Mouse (Mus musculus) embryonic facial prominence, embryonic 15.5 days (tissue): ENCODE measurements around the gene Cenps. TPM values are rescaled to one million over a fixed set of nuclear protein-coding genes. Genes with fewer than 3 reads are reported as not detected.
"Not testable (repeated sequence)": the region's sequence is repeated elsewhere in the genome, so short reads cannot be mapped to it uniquely, and the experiment has no call there.

ENCODE experiments used
- ATAC-seq: fragments of 200-750 bp; cut with Nextera tagmentation; 2 replicates; pipeline ENCODE4 v1.8.0; 2017; ENCODE audit warnings: low read depth, moderate TSS enrichment; ENCODE audit not compliant: insufficient number of reproducible peaks, low FRiP score, low TSS enrichment
- H3K27ac ChIP-seq: fragments of 300-500 bp; sonication (generic); replicated peaks from 2 replicates; pipeline ENCODE4 v1.5.1; 2015; ENCODE audit warnings: mild to moderate bottlenecking, inconsistent platforms
- H3K27me3 ChIP-seq: fragments of 300-500 bp; sonication (generic); 2 replicates; pipeline ENCODE4 v1.6.1; 2015; ENCODE audit warnings: inconsistent platforms
- H3K36me3 ChIP-seq: fragments of 300-500 bp; sonication (generic); 2 replicates; pipeline ENCODE4 v1.6.1; 2015; ENCODE audit warnings: mild to moderate bottlenecking, inconsistent platforms
- H3K4me1 ChIP-seq: fragments of 300-500 bp; sonication (generic); 2 replicates; pipeline ENCODE4 v1.6.1; 2015; ENCODE audit warnings: inconsistent platforms
- H3K4me2 ChIP-seq: fragments of 300-500 bp; sonication (generic); replicated peaks from 2 replicates; pipeline ENCODE4 v1.6.1; 2015; ENCODE audit warnings: mild to moderate bottlenecking, inconsistent platforms
- H3K4me3 ChIP-seq: fragments of 300-500 bp; sonication (generic); replicated peaks from 2 replicates; pipeline ENCODE4 v1.5.1; 2015; ENCODE audit warnings: mild to moderate bottlenecking, inconsistent platforms
- H3K9ac ChIP-seq: fragments of 300-500 bp; sonication (generic); 2 replicates; pipeline ENCODE4 v1.6.1; 2015; ENCODE audit warnings: inconsistent platforms
- H3K9me3 ChIP-seq: fragments of 300-500 bp; sonication (generic); replicated peaks from 2 replicates; pipeline ENCODE4 v1.6.1; 2016; ENCODE audit warnings: inconsistent platforms
- WGBS: fragments of 180-500 bp; shearing (Covaris S2); methylation state at CpG from one replicate; pipeline ENCODE4 v1.1.7; 2015; 5-methylcytosine and 5-hydroxymethylcytosine counted together
- polyA plus RNA-seq: library from polyadenylated mRNA; unstranded; fragments of >200 nt; fragmentation: Nextera tagmentation; extraction: Ambion mirVana; gene quantifications from 2 replicates; pipeline ENCODE4 v1.2.1, GENCODE M21; 2015

Cenps gene
- polyA plus RNA-seq, 1 experiment from 2014 or later, result 28.5 TPM

GRCm38 (mm10) chr4:149170394-149170931 is 33.0 kb upstream of the Cenps start:
- no peaks in the 10 kb centered on the region for H3K27me3 ChIP-seq
- no peak overlapping the region for H3K9ac ChIP-seq
- WGBS, result 53% methylated on average over 7 of the region's 7 CpGs
- no peaks in the 10 kb centered on the region for H3K36me3 ChIP-seq
- ATAC-seq, result no peak
- no peaks in the 10 kb centered on the region for H3K9me3 ChIP-seq
- H3K4me3 ChIP-seq, result no peak overlapping the region
- no peak overlapping the region for H3K4me2 ChIP-seq
- H3K4me1 ChIP-seq, result peaks cover 22% of the 10 kb centered on the region
- H3K27ac ChIP-seq, result peak overlapping the region; percentile 65; the same call in 1 of the 2 replicates

- 80% methylated on average over 7 of the region's 8 CpGs for WGBS
Measured at GRCm38 (mm10) chr4:149169926-149170325, 32.5 kb upstream of the Cenps start.

GRCm38 (mm10) chr4:149168016-149168415 is 30.6 kb upstream of the Cenps start:
- 54% methylated on average over 2 of the region's 2 CpGs for WGBS
- H3K4me2 ChIP-seq, result no peak overlapping the region

More at GRCm38 (mm10) chr4:149169926-149170325, 32.5 kb upstream of the Cenps start:
- H3K27ac ChIP-seq, result peak overlapping the region; percentile 65; the same call in 1 of the 2 replicates
- H3K4me1 ChIP-seq, result peaks cover 27% of the 10 kb centered on the region
- H3K9me3 ChIP-seq, H3K4me2 ChIP-seq, ATAC-seq, H3K27me3 ChIP-seq, H3K4me3 ChIP-seq, H3K36me3 ChIP-seq, H3K9ac ChIP-seq: not testable (repeated sequence)

GRCm38 (mm10) chr4:149166957-149167611 is 29.7 kb upstream of the Cenps start:
- ATAC-seq, result peak; percentile 25; the same call in 1 of the 2 replicates
- Histone ChIP-seq H3K9ac (peak overlapping the region; percentile 48; the same call in 1 of the 2 replicates), H3K4me3 (peak overlapping the region; percentile 70), H3K27me3 (no peaks in the 10 kb centered on the region), H3K36me3 (peaks cover 20% of the 10 kb centered on the region; the same call in 1 of the 2 replicates), H3K4me2 (peak overlapping the region; percentile 62), H3K9me3 (no peaks in the 10 kb centered on the region), H3K4me1 (peaks cover 14% of the 10 kb centered on the region), H3K27ac (peak overlapping the region; percentile 88)
- WGBS, result 1% methylated on average over 27 of the region's 27 CpGs

More at GRCm38 (mm10) chr4:149168016-149168415, 30.6 kb upstream of the Cenps start:
- Histone ChIP-seq H3K9ac (no peak overlapping the region), H3K4me3 (no peak overlapping the region), H3K27me3 (no peaks in the 10 kb centered on the region), H3K9me3 (no peaks in the 10 kb centered on the region), H3K36me3 (peaks cover 12% of the 10 kb centered on the region; the same call in 1 of the 2 replicates), H3K27ac (no peak overlapping the region), H3K4me1 (peaks cover 24% of the 10 kb centered on the region)
- ATAC-seq, result no peak

- Histone ChIP-seq H3K27ac (peak within 1 kb of the TSS; percentile 88), H3K9me3 (no peaks in the 10 kb centered on the region), H3K36me3 (peaks cover 26% of the 10 kb centered on the region; the same call in 1 of the 2 replicates), H3K4me2 (peak within 1 kb of the TSS; percentile 62), H3K9ac (peak within 1 kb of the TSS; percentile 67), H3K4me3 (peak within 1 kb of the TSS; percentile 70), H3K4me1 (peaks cover 11% of the 10 kb centered on the region), H3K27me3 (no peaks in the 10 kb centered on the region)
- ATAC-seq, result peak; percentile 99
- WGBS, result under 1% methylated on average over 57 of the region's 59 CpGs
Measured at GRCm38 (mm10) chr4:149166215-149166946, 29.0 kb upstream of the Cenps start, which contains the start of gene Pgd. Pgd (minus strand) TSS chr4:149166771.

GRCm38 (mm10) chr4:149164150-149164549 is 26.7 kb upstream of the Cenps start:
- Histone ChIP-seq H3K4me1 (peaks cover 11% of the 10 kb centered on the region), H3K4me2 (no peak overlapping the region), H3K36me3 (peaks cover 48% of the 10 kb centered on the region), H3K27ac (no peak overlapping the region), H3K9ac (no peak overlapping the region), H3K9me3 (no peaks in the 10 kb centered on the region), H3K4me3 (no peak overlapping the region), H3K27me3 (no peaks in the 10 kb centered on the region)
- ATAC-seq, result no peak
- WGBS, result 48% methylated on average over 5 of the region's 5 CpGs

GRCm38 (mm10) chr4:149163196-149163595 is 25.8 kb upstream of the Cenps start:
- WGBS, result 31% methylated on average over 1 of the region's 1 CpGs

GRCm38 (mm10) chr4:149161166-149161565 is 23.7 kb upstream of the Cenps start:
- H3K9me3 ChIP-seq, result no peaks in the 10 kb centered on the region
- peaks cover 78% of the 10 kb centered on the region for H3K36me3 ChIP-seq
- no peak overlapping the region for H3K27ac ChIP-seq
- WGBS, result 88% methylated on average over 6 of the region's 6 CpGs
- ATAC-seq, result no peak
- no peak overlapping the region for H3K4me3 ChIP-seq
- H3K9ac ChIP-seq, result no peak overlapping the region
- peaks cover 11% of the 10 kb centered on the region for H3K4me1 ChIP-seq
- no peak overlapping the region for H3K4me2 ChIP-seq
- H3K27me3 ChIP-seq, result no peaks in the 10 kb centered on the region

More at GRCm38 (mm10) chr4:149163196-149163595, 25.8 kb upstream of the Cenps start:
- no peak overlapping the region for H3K4me2 ChIP-seq
- H3K36me3 ChIP-seq, result peaks cover 58% of the 10 kb centered on the region
- no peak overlapping the region for H3K4me3 ChIP-seq
- H3K27ac ChIP-seq, result no peak overlapping the region
- no peaks in the 10 kb centered on the region for H3K27me3 ChIP-seq
- H3K9me3 ChIP-seq, result no peaks in the 10 kb centered on the region
- peaks cover 11% of the 10 kb centered on the region for H3K4me1 ChIP-seq
- ATAC-seq, result no peak
- H3K9ac ChIP-seq, result no peak overlapping the region

- no peak overlapping the region for H3K4me3 ChIP-seq
- no peak overlapping the region for H3K9ac ChIP-seq
- no peaks in the 10 kb centered on the region for H3K27me3 ChIP-seq
- ATAC-seq, result no peak
- H3K4me2 ChIP-seq, result no peak overlapping the region
- H3K4me1 ChIP-seq, result peaks cover 2% of the 10 kb centered on the region
- H3K9me3 ChIP-seq, result no peaks in the 10 kb centered on the region
- H3K36me3 ChIP-seq, result peaks cover 89% of the 10 kb centered on the region
- 88% methylated on average over 13 of the region's 13 CpGs for WGBS
- H3K27ac ChIP-seq, result no peak overlapping the region
Measured at GRCm38 (mm10) chr4:149159891-149160290, 22.5 kb upstream of the Cenps start.

- Histone ChIP-seq H3K4me1 (no peaks in the 10 kb centered on the region), H3K27ac (no peak overlapping the region), H3K27me3 (no peaks in the 10 kb centered on the region), H3K4me2 (no peak overlapping the region), H3K36me3 (peaks cover 92% of the 10 kb centered on the region), H3K9me3 (no peaks in the 10 kb centered on the region), H3K4me3 (no peak overlapping the region), H3K9ac (no peak overlapping the region)
- 79% methylated on average over 2 of the region's 2 CpGs for WGBS
- ATAC-seq, result no peak
Measured at GRCm38 (mm10) chr4:149159203-149159602, 21.8 kb upstream of the Cenps start.

GRCm38 (mm10) chr4:149157415-149157973 is 20.1 kb upstream of the Cenps start:
- no peak for ATAC-seq
- no peaks in the 10 kb centered on the region for H3K4me1 ChIP-seq
- no peaks in the 10 kb centered on the region for H3K27me3 ChIP-seq
- no peak overlapping the region for H3K27ac ChIP-seq
- H3K4me3 ChIP-seq, result no peak overlapping the region
- H3K4me2 ChIP-seq, result no peak overlapping the region
- no peak overlapping the region for H3K9ac ChIP-seq
- H3K36me3 ChIP-seq, result peaks cover 99% of the 10 kb centered on the region
- H3K9me3 ChIP-seq, result no peaks in the 10 kb centered on the region
- WGBS, result 89% methylated on average over 8 of the region's 8 CpGs
